21 mouse cellular contexts compared by ENCODE assay signal in genomic region chr6:38796993-38797392, GRCm38 (mm10).
"Had no signal": no experiment of that assay in that cellular context is flagged by ENCODE, and none has a peak within 500 bp of the region (broad histone marks: within the 10 kb centered on the region; RNA-seq: fewer than 3 reads in every experiment).

No protein-coding gene starts in this region.

- H3K4me1 ChIP-seq: limb, embryonic 10.5 days; midbrain, embryonic 10.5 days had no signal

- H3K4me2 ChIP-seq: limb, embryonic 13.5 days; midbrain, embryonic 13.5 days; neural tube, embryonic 13.5 days; stomach, embryonic 15.5 days had no signal

- DNase-seq: kidney, adult 18-20 months; kidney, adult 9 months; kidney, postnatal 14 days; kidney, postnatal 4 days; lung, postnatal 10 days; retina, postnatal 1 day; right cerebral cortex, postnatal 25 days; spleen, adult 18-20 months; thymus, adult 18-20 months; thymus, postnatal 36 days had no signal

- H3K36me3 ChIP-seq: neural tube, embryonic 13.5 days; stomach, embryonic 15.5 days had no signal

- H3K4me3 ChIP-seq: limb, embryonic 10.5 days; limb, embryonic 13.5 days; megakaryocyte, embryonic 14.5 days; midbrain, embryonic 10.5 days; midbrain, embryonic 13.5 days; myocyte; neural tube, embryonic 13.5 days; stomach, embryonic 15.5 days had no signal

- H3K27ac ChIP-seq: limb, embryonic 10.5 days; limb, embryonic 13.5 days; midbrain, embryonic 10.5 days; midbrain, embryonic 13.5 days; neural tube, embryonic 13.5 days; stomach, embryonic 15.5 days had no signal

- H3K27me3 ChIP-seq: limb, embryonic 13.5 days; megakaryocyte, embryonic 14.5 days; midbrain, embryonic 13.5 days; neural tube, embryonic 13.5 days; stomach, embryonic 15.5 days had no signal

- H3K9ac ChIP-seq: limb, embryonic 13.5 days; midbrain, embryonic 13.5 days; neural tube, embryonic 13.5 days; stomach, embryonic 15.5 days had no signal

- ATAC-seq: inflammation-experienced regulatory T-cells, adult 6 months; intestine, embryonic 16.5 days; midbrain, embryonic 13.5 days; midbrain, embryonic 16.5 days had no signal

- H3K9me3 ChIP-seq: limb, embryonic 10.5 days; limb, embryonic 13.5 days; megakaryocyte, embryonic 14.5 days; midbrain, embryonic 10.5 days; midbrain, embryonic 13.5 days; neural tube, embryonic 13.5 days; stomach, embryonic 15.5 days had no signal
